Mouse (Mus musculus) forebrain, embryonic 14.5 days (tissue): Measurements from ENCODE around the gene 1190002N15Rik. TPM values are rescaled to one million over a fixed set of nuclear protein-coding genes. Genes with fewer than 3 reads are reported as not detected.
A peak's percentile ranks its signal among the peaks of the same experiment; 100 is the strongest.

Source experiments
- ATAC-seq: fragments of 200-750 bp; cut with Nextera tagmentation; 2 replicates; pipeline ENCODE4 v1.8.0; 2017; ENCODE audit warnings: mild to moderate bottlenecking, moderate library complexity
- DNase-seq: peaks from one replicate; pipeline ENCODE4 v3.0.0-alpha.2; 2015; ENCODE audit warnings: low spot score
- H3K27ac ChIP-seq: fragments of 300-500 bp; sonication (generic); 2 replicates; pipeline ENCODE4 v1.5.1; 2014; ENCODE audit warnings: low read depth, mild to moderate bottlenecking, control low read depth, low read length, moderate library complexity
- H3K27me3 ChIP-seq: fragments of 300-500 bp; sonication (generic); replicated peaks from 2 replicates; pipeline ENCODE4 v1.6.1; 2014; ENCODE audit warnings: low read length, control low read depth, mixed read lengths; ENCODE audit not compliant: control insufficient read depth, insufficient read depth
- H3K36me3 ChIP-seq: fragments of 300-500 bp; sonication (generic); 2 replicates; pipeline ENCODE4 v1.6.1; 2014; ENCODE audit warnings: low read length, control low read depth; ENCODE audit not compliant: control insufficient read depth, insufficient read depth
- H3K4me1 ChIP-seq: fragments of 300-500 bp; sonication (generic); 2 replicates; pipeline ENCODE4 v1.6.1; 2014; ENCODE audit warnings: antibody characterized with exemption, low read length, control low read depth; ENCODE audit not compliant: control insufficient read depth, insufficient read depth
- H3K4me2 ChIP-seq: fragments of 300-500 bp; sonication (generic); 2 replicates; pipeline ENCODE4 v1.6.1; 2014; ENCODE audit warnings: mild to moderate bottlenecking, control low read depth, low read length
- H3K4me3 ChIP-seq: fragments of 300-500 bp; sonication (generic); 2 replicates; pipeline ENCODE4 v1.5.1; 2014; ENCODE audit warnings: low read depth, low read length, control low read depth
- H3K9ac ChIP-seq: fragments of 300-500 bp; sonication (generic); 2 replicates; pipeline ENCODE4 v1.6.1; 2014; ENCODE audit warnings: mild to moderate bottlenecking, low read length, control low read depth, moderate library complexity
- H3K9me3 ChIP-seq: fragments of 300-500 bp; sonication (generic); replicated peaks from 2 replicates; pipeline ENCODE4 v1.6.1; 2016; ENCODE audit warnings: low read length, control low read depth, mixed read lengths; ENCODE audit not compliant: control insufficient read depth
- WGBS: fragments of 180-500 bp; shearing (Covaris S2); extraction: QIAGEN DNeasy Blood & Tissue Kit; methylation state at CpG from one replicate; pipeline ENCODE4 v1.1.7; 2014; 5-methylcytosine and 5-hydroxymethylcytosine counted together
- polyA plus RNA-seq: library from polyadenylated mRNA; unstranded; fragments of >200 nt; fragmentation: Nextera tagmentation; extraction: Ambion mirVana; gene quantifications from 2 replicates; pipeline ENCODE4 v1.2.1, GENCODE M21; 2014

The 1190002N15Rik gene
- polyA plus RNA-seq: 6.6 and 7.0 TPM in 2 replicates

DNA sequence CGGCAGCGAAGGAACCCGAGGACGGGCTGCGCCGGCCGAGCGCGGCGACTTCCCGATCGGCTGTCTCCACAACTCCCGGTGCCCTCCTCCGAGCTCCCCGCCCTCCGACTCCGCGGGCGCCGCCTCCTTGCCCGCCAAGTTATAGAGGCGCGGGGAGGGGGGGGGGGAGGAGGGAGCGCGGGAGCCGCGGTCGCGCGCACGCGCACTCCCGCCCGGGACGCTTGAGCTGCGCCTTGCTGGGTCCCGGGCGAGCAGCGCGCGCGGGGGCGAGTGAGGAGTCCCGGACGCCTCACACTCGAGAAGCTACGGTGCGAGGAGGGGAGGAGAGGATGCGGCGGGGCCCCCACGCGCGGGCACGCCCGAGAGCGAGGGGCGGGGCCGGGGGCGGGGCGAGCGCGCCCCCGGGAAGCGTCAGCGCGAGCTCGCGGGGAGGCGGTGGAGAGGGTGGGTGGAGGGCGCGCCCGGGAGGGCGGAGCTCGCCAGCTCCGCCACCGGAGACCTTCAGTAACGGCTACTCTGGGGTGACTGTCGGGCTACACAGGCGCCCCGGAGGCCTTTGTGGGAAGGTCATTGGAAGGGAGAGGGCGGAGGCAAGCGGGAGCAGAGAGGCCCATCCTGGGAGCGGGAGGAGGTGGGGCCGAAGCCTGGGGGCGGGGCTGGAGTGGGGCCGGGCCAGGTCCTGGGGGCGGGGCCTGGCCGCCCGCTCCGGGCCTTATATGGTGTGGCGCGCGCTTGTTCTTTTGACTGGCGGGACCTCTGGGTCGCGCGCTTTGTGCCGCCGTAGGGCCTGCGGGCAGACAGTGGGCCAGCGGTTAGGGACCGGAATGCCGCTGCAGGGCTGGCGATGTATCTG is at the start of gene 1190002N15Rik:
TSS of gene 1190002N15Rik (minus strand) at position 112 of the 853 bp plus-strand sequence.
- ATAC-seq (peak; percentile 92), DNase-seq (peak; percentile 96)
- Histone ChIP-seq H3K36me3 (no peaks in the 10 kb centered on the region), H3K4me3 (peak within 1 kb of the TSS; percentile 73), H3K9ac (peak within 1 kb of the TSS; percentile 79), H3K4me2 (peak within 1 kb of the TSS; percentile 87), H3K27ac (peak within 1 kb of the TSS; percentile 95), H3K27me3 (no peaks in the 10 kb centered on the region), H3K9me3 (no peaks in the 10 kb centered on the region), H3K4me1 (peaks cover 27% of the 10 kb centered on the region; the same call in 1 of the 2 replicates)
- under 1% methylated on average over 50 of the region's 104 CpGs for WGBS

- H3K36me3 ChIP-seq: no peaks in the 10 kb centered on the region
- no peaks in the 10 kb centered on the region for H3K4me1 ChIP-seq
- no peaks in the 10 kb centered on the region for H3K27me3 ChIP-seq
- peak; percentile 18 for DNase-seq
- H3K9me3 ChIP-seq: no peaks in the 10 kb centered on the region
- no peak overlapping the region for H3K4me2 ChIP-seq
- H3K9ac ChIP-seq: no peak overlapping the region
- WGBS: 38% methylated on average over 8 of the region's 8 CpGs
- no peak overlapping the region for H3K27ac ChIP-seq
- H3K4me3 ChIP-seq: no peak overlapping the region
- ATAC-seq: no peak
These were observed 44.4 kb upstream of the 1190002N15Rik start for GRCm38 (mm10) chr9:94582309-94582708.

- DNase-seq (no peak), ATAC-seq (no peak)
- 88% methylated on average over 4 of the region's 4 CpGs for WGBS
- Histone ChIP-seq H3K4me1 (no peaks in the 10 kb centered on the region), H3K27me3 (no peaks in the 10 kb centered on the region), H3K9ac (no peak overlapping the region), H3K4me2 (no peak overlapping the region), H3K9me3 (no peaks in the 10 kb centered on the region), H3K27ac (no peak overlapping the region), H3K36me3 (no peaks in the 10 kb centered on the region), H3K4me3 (no peak overlapping the region)
These were observed 43.8 kb upstream of the 1190002N15Rik start for GRCm38 (mm10) chr9:94581661-94582060.

- no peak overlapping the region for H3K4me2 ChIP-seq
- no peaks in the 10 kb centered on the region for H3K36me3 ChIP-seq
- H3K27ac ChIP-seq: no peak overlapping the region
- no peak overlapping the region for H3K9ac ChIP-seq
- DNase-seq: no peak
- no peaks in the 10 kb centered on the region for H3K9me3 ChIP-seq
- H3K4me1 ChIP-seq: no peaks in the 10 kb centered on the region
- WGBS: 83% methylated on average over 3 of the region's 3 CpGs
- no peak for ATAC-seq
- H3K4me3 ChIP-seq: no peak overlapping the region
- H3K27me3 ChIP-seq: no peaks in the 10 kb centered on the region
These were observed 42.3 kb upstream of the 1190002N15Rik start for GRCm38 (mm10) chr9:94580071-94580737.

- 52% methylated on average over 1 of the region's 1 CpGs for WGBS
- no peak for DNase-seq
These were observed 33.9 kb upstream of the 1190002N15Rik start for GRCm38 (mm10) chr9:94571802-94572201.

DNA sequence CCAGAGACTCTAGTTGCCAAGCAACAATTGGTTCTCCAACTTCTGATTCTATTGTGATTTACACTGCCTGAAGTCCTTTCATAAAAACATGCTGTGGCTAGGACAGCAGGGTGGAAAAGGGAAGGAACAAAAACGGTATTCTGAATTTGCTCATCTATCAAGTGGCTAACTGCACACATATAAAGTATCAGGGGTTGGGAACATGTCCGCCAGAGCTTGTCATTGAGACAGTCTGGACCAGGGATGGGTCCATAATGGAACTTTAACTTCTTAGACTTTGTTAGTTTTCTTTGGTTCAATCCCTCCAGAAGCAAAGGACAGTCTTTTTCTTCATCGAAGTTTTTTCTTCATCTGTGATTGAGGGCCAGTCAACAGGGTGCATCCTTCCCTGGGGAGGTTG is 30.5 kb upstream of the 1190002N15Rik start:
- Histone ChIP-seq H3K4me3 (no peak overlapping the region), H3K9ac (no peak overlapping the region), H3K27me3 (no peaks in the 10 kb centered on the region), H3K36me3 (no peaks in the 10 kb centered on the region), H3K4me2 (no peak overlapping the region), H3K9me3 (peaks cover under 1% of the 10 kb centered on the region; the same call in 1 of the 2 replicates), H3K4me1 (no peaks in the 10 kb centered on the region), H3K27ac (no peak overlapping the region)
- 77% methylated on average over 3 of the region's 3 CpGs for WGBS
- DNase-seq (no peak), ATAC-seq (no peak)

More at GRCm38 (mm10) chr9:94571802-94572201, 33.9 kb upstream of the 1190002N15Rik start:
- H3K4me3 ChIP-seq: no peak overlapping the region
- no peak for ATAC-seq
- peaks cover 7% of the 10 kb centered on the region; the same call in 1 of the 2 replicates for H3K9me3 ChIP-seq
- no peaks in the 10 kb centered on the region for H3K36me3 ChIP-seq
- H3K27ac ChIP-seq: no peak overlapping the region
- no peak overlapping the region for H3K9ac ChIP-seq
- H3K4me1 ChIP-seq: no peaks in the 10 kb centered on the region
- H3K4me2 ChIP-seq: no peak overlapping the region
- no peaks in the 10 kb centered on the region for H3K27me3 ChIP-seq

- Histone ChIP-seq H3K27ac (no peak overlapping the region), H3K9ac (no peak overlapping the region), H3K9me3 (no peaks in the 10 kb centered on the region), H3K4me3 (no peak overlapping the region), H3K36me3 (no peaks in the 10 kb centered on the region), H3K4me1 (no peaks in the 10 kb centered on the region), H3K27me3 (no peaks in the 10 kb centered on the region), H3K4me2 (no peak overlapping the region)
- ATAC-seq (no peak), DNase-seq (no peak)
- WGBS: 88% methylated on average over 5 of the region's 5 CpGs
These were observed 29.9 kb upstream of the 1190002N15Rik start for GRCm38 (mm10) chr9:94567722-94568314.

GRCm38 (mm10) chr9:94556776-94557514 is 19.1 kb upstream of the 1190002N15Rik start:
- 75% methylated on average over 6 of the region's 6 CpGs for WGBS
- Histone ChIP-seq H3K9ac (no peak overlapping the region), H3K4me1 (no peaks in the 10 kb centered on the region), H3K4me2 (no peak overlapping the region), H3K9me3 (no peaks in the 10 kb centered on the region), H3K27me3 (no peaks in the 10 kb centered on the region), H3K27ac (no peak overlapping the region), H3K36me3 (no peaks in the 10 kb centered on the region), H3K4me3 (no peak overlapping the region)
- DNase-seq: no peak
- no peak for ATAC-seq
